Mouse (Mus musculus) c-Kit-negative CD71-positive TER-119-positive erythroid progenitor cells, embryonic 14.5 days (primary cell): ENCODE measurements around the gene Ralgds.
"Not testable (repeated sequence)": the region's sequence is repeated elsewhere in the genome, so short reads cannot be mapped to it uniquely, and the experiment has no call there.

ENCODE experiments used
- DNase-seq: peaks from one replicate; pipeline ENCODE4 v3.0.0-alpha.2; 2013; ENCODE audit warnings: low read depth, low spot score

Gene Ralgds

GRCm38 (mm10) chr2:28505795-28506194, 7.1 kb upstream of the Ralgds start, which contains the start of gene Gm10134:
Gene Gm10134 (plus strand): TSS chr2:28506095.
- no peak for DNase-seq

- DNase-seq: no peak
These were observed 6.6 kb upstream of the Ralgds start for GRCm38 (mm10) chr2:28506291-28506690.

GRCm38 (mm10) chr2:28511600-28511999, 1.3 kb upstream of the Ralgds start:
- not testable (repeated sequence) for DNase-seq

GRCm38 (mm10) chr2:28513431-28514370, 776 bp downstream of the Ralgds start:
- no peak for DNase-seq

GRCm38 (mm10) chr2:28514489-28514888, 1.6 kb downstream of the Ralgds start:
- peak; percentile 21 for DNase-seq

- DNase-seq: peak; percentile 51
These were observed 4.4 kb downstream of the Ralgds start for GRCm38 (mm10) chr2:28517206-28517909.

GRCm38 (mm10) chr2:28518231-28518630, 5.3 kb downstream of the Ralgds start:
- DNase-seq: no peak

GRCm38 (mm10) chr2:28520581-28520980, 7.7 kb downstream of the Ralgds start:
- no peak for DNase-seq

DNA sequence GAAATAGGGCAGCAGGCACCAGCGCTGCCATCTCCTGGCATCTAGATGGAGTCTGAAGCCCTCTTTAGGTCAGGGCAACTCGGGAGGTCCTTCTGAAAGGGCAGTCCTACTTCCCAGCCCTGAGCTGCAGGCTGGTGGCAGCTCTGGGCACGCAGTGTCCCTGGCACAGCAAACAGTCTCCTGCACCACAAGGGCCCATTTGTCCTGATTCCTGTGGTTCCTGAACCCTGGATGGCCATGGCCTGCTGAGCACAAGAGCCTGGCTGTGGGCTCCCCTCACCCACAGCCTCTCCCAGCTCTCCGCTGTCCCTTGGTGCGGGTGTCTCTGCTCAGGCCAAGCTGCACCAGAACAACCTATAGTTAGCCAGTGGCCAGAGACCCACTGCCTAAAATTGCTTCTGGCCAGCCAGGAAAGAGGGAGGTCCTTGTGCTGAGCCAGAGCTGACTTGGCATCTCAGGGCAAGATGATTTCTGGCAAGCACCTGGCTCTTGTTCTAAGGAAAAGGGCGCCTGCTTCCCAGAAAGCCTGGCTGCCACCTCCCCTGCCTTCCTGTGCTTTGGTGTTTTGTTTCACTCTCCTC, 8.7 kb downstream of the Ralgds start:
- no peak for DNase-seq

DNA sequence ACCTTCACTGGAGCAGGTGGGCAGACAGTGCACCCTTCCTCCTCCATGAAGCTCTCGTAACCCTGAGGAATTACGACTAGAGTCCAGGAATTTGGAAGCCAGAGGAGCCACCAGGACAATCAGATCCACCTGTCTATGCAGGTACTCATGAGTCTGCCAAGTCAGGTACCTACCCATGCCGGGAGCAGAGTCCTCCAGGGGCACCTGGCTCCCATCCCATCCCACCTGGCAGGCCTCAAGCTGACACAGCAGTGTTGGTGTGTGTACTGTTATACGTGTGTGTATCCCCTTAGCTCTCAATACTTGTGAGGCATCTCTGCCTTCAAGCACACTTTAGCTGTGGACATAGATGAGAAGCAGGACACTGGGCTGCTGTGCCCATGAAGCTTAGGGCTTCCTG, 9.2 kb downstream of the Ralgds start:
- no peak for DNase-seq

- no peak for DNase-seq
These were observed 10.8 kb downstream of the Ralgds start for GRCm38 (mm10) chr2:28523643-28524117.

DNA sequence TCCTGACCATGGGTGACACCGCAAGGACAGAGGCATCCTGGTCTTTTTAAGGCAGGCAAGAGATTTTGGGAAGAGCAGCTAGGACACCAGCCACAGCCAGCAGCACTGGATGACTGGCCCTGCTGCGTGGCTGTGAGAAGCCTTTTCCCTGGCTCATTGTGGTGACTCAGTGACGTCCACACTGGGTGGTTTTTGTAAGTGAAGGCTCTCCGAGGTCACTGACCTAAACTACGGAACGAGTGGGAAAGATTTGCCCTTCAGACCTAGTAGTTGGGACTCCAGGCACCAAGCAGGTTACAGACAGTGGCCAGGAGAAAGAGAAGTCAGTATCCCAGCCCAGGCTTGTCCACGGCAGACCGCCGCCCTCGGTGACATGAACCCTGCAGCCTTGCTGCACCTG, 11.5 kb downstream of the Ralgds start:
- no peak for DNase-seq

- no peak for DNase-seq
These were observed 12.5 kb downstream of the Ralgds start for GRCm38 (mm10) chr2:28525219-28525942.

- no peak for DNase-seq
These were observed 13.3 kb downstream of the Ralgds start for GRCm38 (mm10) chr2:28525943-28526876.

DNA sequence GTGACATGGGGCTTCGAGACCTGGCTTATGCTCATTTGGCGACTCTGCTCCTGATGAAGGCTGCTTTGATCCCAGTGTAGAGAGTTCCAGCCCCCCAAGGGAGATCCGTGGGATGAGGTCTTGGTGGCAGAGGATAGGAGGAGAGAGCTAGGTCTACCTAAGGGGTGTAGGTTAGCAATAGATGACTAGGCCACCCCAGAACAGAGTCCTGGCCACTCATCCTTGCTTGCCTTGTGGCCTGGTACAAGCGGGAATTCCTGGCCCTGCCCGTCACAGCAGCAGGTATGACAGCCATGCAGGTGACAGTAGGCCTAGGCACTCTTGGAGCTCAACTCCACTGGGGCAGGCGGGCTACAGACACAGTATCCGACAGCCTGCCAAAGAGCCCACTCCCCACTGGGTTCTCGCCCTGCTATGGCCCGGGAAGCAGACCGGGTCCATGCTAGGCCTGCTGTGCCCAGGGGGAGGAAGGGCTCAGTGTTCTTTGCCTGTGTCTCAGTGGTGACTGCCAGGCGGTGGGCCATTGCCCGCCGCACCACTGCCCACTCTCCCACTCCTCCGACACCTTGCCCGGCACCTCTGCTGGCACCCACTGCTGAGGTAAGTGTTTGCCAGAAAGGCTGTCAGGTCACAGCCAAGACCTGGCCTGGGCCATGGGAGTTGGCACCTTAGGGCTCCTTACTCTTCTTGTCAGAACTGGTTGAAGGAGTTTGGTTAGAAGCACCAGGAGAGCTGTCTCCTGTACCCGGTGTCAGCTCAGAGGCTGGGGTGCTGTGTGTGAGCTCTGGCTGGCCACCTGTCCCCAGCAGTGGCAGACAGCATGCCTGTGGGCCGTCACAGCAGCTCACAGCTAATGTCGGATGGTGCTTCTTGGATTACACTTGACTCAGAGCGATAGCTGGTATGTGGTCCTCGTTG, 14.8 kb downstream of the Ralgds start:
- no peak for DNase-seq

GRCm38 (mm10) chr2:28528354-28528730, 15.4 kb downstream of the Ralgds start:
- DNase-seq: no peak

DNA sequence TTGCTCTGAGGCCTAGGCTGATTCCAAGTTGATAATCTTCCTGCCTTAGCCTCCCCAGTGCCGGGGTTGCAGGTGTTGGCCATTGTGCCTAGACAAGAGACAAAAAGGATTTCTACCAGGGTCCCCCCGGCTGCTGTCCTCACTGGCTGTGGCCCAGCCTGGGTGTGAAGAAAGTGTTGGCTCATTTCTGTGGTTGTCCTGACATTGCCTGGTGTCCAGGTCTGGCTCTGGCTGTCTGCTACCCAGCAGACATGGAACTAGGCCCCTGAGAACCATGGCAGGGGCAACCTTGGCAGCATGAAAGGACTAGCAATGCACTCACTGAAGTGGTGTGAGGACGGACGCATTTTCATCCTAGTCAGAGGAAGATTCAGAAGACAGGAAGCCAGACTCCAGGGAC, 16.9 kb downstream of the Ralgds start:
- DNase-seq: no peak

DNA sequence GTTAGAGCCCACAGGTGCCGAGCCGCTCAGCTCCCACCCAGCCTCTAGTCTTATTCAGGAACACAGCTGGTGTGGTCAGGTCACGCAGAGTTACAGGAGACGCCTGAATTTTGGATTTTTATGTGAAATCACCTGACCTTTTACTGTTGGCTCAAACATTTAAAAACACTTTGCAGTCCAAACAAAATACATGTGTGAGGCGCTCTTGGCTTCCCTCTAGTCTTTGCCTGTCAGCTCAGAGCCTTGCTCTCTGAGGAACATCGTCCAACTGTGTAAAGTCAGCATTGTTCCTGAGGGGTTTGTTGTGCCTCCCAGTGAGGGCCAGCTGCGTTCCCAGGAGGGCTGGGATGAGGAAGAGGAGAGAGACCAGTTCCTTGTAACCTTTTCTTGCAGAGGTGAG, 17.4 kb downstream of the Ralgds start:
- DNase-seq: no peak
